Mouse (Mus musculus) C2C12 (cell line): ENCODE measurements at regions not wholly inside any gene's neighbourhood (a gene's known extent, or its start where the extent isn't known, plus 50 kb on each side); places are given as distances from the start of the nearest gene placed in this dataset.

ENCODE experiments used
- CEBPB ChIP-seq: IDR thresholded peaks from one replicate; pipeline ENCODE4 v1.6.1; 2011; ENCODE audit warnings: low read depth, mild to moderate bottlenecking, control low read depth, moderate library complexity
- CTCF ChIP-seq: IDR thresholded peaks from one replicate; pipeline ENCODE4 v1.5.1; 2011; ENCODE audit not compliant: control insufficient read depth, insufficient read depth, insufficient read length
- MAX ChIP-seq: IDR thresholded peaks from one replicate; pipeline ENCODE4 v1.6.1; 2011; ENCODE audit warnings: mild to moderate bottlenecking, control low read depth
- MYOG ChIP-seq: IDR thresholded peaks from one replicate; pipeline ENCODE4 v1.6.1; 2011; ENCODE audit not compliant: control insufficient read depth, insufficient read length; ENCODE audit errors: extremely low read depth
- USF1 ChIP-seq: IDR thresholded peaks from one replicate; pipeline ENCODE4 v1.6.1; 2011; ENCODE audit warnings: low read depth, mild to moderate bottlenecking, control low read depth, moderate library complexity

DNA sequence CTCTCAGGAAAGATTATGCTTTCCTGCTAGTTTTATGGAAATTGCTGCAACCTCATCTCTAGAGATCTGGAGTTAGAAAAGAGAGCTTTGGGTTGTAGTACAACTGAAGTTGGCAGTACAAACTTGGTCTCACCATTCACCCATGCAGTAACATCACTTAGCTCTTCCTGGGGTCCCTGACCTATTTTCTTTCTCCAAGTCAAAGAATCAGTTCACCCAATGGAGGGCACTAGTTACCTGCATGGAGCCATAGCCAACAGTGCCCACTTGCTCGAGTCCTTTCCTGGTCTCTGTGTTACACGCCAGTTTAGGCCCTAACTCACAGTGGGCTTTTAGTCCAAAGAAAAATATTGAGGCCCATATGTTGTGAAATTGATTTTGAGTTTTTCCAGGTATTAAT lies 435.9 kb upstream of the Cited2 start:
- TF ChIP-seq CTCF (no peak), MAX (no peak), MYOG (no peak), CEBPB (no peak), USF1 (no peak)
